11 mouse cellular contexts compared by ENCODE assay signal in genomic region chr11:85837291-85837647, GRCm38 (mm10). TPM values are rescaled to one million over a fixed set of nuclear protein-coding genes. Genes with fewer than 3 reads are reported as not detected.
DNase-seq lines count a peak whose midpoint lies in the region; ATAC-seq lines count a peak whose summit lies in the region.
"Had no signal": no experiment of that assay in that cellular context is flagged by ENCODE, and none has a peak within 500 bp of the region (broad histone marks: within the 10 kb centered on the region; RNA-seq: fewer than 3 reads in every experiment).

No protein-coding gene starts in this region.

- H3K4me2 ChIP-seq in heart, embryonic 12.5 days = peak overlapping the region; percentile 92
- no peak overlapping the region for H3K4me2 ChIP-seq in midbrain, embryonic 13.5 days (replicated peaks)
- no peak overlapping the region for H3K4me2 ChIP-seq in midbrain, embryonic 11.5 days
- peak overlapping the region; percentile 90 for H3K4me2 ChIP-seq in limb, embryonic 11.5 days (ENCODE audit: low read depth, severe bottlenecking)

- no peak for ATAC-seq in heart, embryonic 12.5 days (ENCODE audit: insufficient number of reproducible peaks, low FRiP score)
- ATAC-seq in midbrain, embryonic 13.5 days = no peak
- no peak for ATAC-seq in midbrain, embryonic 11.5 days (ENCODE audit: low FRiP score)
- ATAC-seq in limb, embryonic 11.5 days (ENCODE audit: insufficient number of reproducible peaks, low FRiP score, low TSS enrichment, low read depth) = no peak

- peak overlapping the region; percentile 74 for H3K4me3 ChIP-seq in heart, embryonic 12.5 days
- H3K4me3 ChIP-seq in midbrain, embryonic 13.5 days (replicated peaks) = peak overlapping the region; percentile 23
- H3K4me3 ChIP-seq in midbrain, embryonic 11.5 days (ENCODE audit: low read depth, low read length) = no peak overlapping the region
- H3K4me3 ChIP-seq in limb, embryonic 11.5 days (ENCODE audit: low read depth, low read length) = peak overlapping the region; percentile 61
- H3K4me3 ChIP-seq: layer of hippocampus, adult 2 months had no signal

- H3K4me1 ChIP-seq in heart, embryonic 12.5 days (replicated peaks) = peaks cover 46% of the 10 kb centered on the region
- peaks cover 35% of the 10 kb centered on the region for H3K4me1 ChIP-seq in midbrain, embryonic 13.5 days (replicated peaks)
- peaks cover 17% of the 10 kb centered on the region for H3K4me1 ChIP-seq in midbrain, embryonic 11.5 days (ENCODE audit: control insufficient read depth, insufficient read depth, low read length)
- H3K4me1 ChIP-seq in limb, embryonic 11.5 days (ENCODE audit: control insufficient read depth, insufficient read depth, low read length) = peaks cover 34% of the 10 kb centered on the region

- WGBS in heart, embryonic 12.5 days = 3% methylated on average over 18 of the region's 18 CpGs
- WGBS in midbrain, embryonic 13.5 days = under 1% methylated on average over 18 of the region's 18 CpGs
- under 1% methylated on average over 18 of the region's 18 CpGs for WGBS in midbrain, embryonic 11.5 days
- 1% methylated on average over 18 of the region's 18 CpGs for WGBS in limb, embryonic 11.5 days

- H3K9ac ChIP-seq in heart, embryonic 12.5 days = peak overlapping the region; percentile 73
- H3K9ac ChIP-seq in midbrain, embryonic 13.5 days (replicated peaks) = no peak overlapping the region
- no peak overlapping the region for H3K9ac ChIP-seq in midbrain, embryonic 11.5 days (ENCODE audit: low read length)
- peak overlapping the region; percentile 82 for H3K9ac ChIP-seq in limb, embryonic 11.5 days (ENCODE audit: low read length)

- H3K27ac ChIP-seq in heart, embryonic 12.5 days (ENCODE audit: poor library complexity, severe bottlenecking) = no peak overlapping the region
- H3K27ac ChIP-seq in midbrain, embryonic 13.5 days = no peak overlapping the region
- no peak overlapping the region for H3K27ac ChIP-seq in midbrain, embryonic 11.5 days (ENCODE audit: low read depth, low read length)
- peak overlapping the region; percentile 43; the same call in 1 of the 2 replicates for H3K27ac ChIP-seq in limb, embryonic 11.5 days (replicated peaks; ENCODE audit: low read depth, low read length)
- H3K27ac ChIP-seq: layer of hippocampus, adult 2 months had no signal

- peaks cover 80% of the 10 kb centered on the region for H3K27me3 ChIP-seq in heart, embryonic 12.5 days (replicated peaks)
- peaks cover 98% of the 10 kb centered on the region for H3K27me3 ChIP-seq in midbrain, embryonic 13.5 days
- H3K27me3 ChIP-seq in midbrain, embryonic 11.5 days (ENCODE audit: control insufficient read depth, insufficient read depth, low read length) = peaks cover 100% of the 10 kb centered on the region
- H3K27me3 ChIP-seq in limb, embryonic 11.5 days (ENCODE audit: control insufficient read depth, insufficient read depth, low read length) = peaks cover 69% of the 10 kb centered on the region

- H3K9me3 ChIP-seq in heart, embryonic 12.5 days (replicated peaks) = no peaks in the 10 kb centered on the region
- H3K9me3 ChIP-seq in midbrain, embryonic 13.5 days = no peaks in the 10 kb centered on the region
- no peaks in the 10 kb centered on the region for H3K9me3 ChIP-seq in midbrain, embryonic 11.5 days (ENCODE audit: control insufficient read depth, low read length)
- H3K9me3 ChIP-seq in limb, embryonic 11.5 days (ENCODE audit: control insufficient read depth, low read length) = no peaks in the 10 kb centered on the region; the same call in 1 of the 2 replicates

- no peak for DNase-seq in heart, postnatal 25 days (ENCODE audit: low spot score)
- no peak for DNase-seq in midbrain, embryonic 11.5 days (ENCODE audit: low spot score, missing footprints)
- peak; percentile 66 for DNase-seq in limb, embryonic 11.5 days (ENCODE audit: low spot score)
- no peak for DNase-seq in left cerebral cortex, postnatal 10 days (ENCODE audit: extremely low spot score in 1 of 2, low spot score in 2 of 2)
- no peak for DNase-seq in spleen, postnatal 36 days (ENCODE audit: low spot score in 2 of 2)
- DNase-seq in layer of hippocampus, adult 9-11 months = no peak

- intact Hi-C loops in heart, postnatal 25 days (cut with DNase I) = no loop called here
- intact Hi-C loops in left cerebral cortex, postnatal 10 days (cut with DNase I) = loop anchor here (2.0 to 5.0 kb wide), 2 partner anchors 52 to 1315 kb away; no protein-coding TSS in a partner anchor

- H3K36me3 ChIP-seq in heart, embryonic 12.5 days = no peaks in the 10 kb centered on the region
- no peaks in the 10 kb centered on the region for H3K36me3 ChIP-seq in midbrain, embryonic 13.5 days
- no peaks in the 10 kb centered on the region for H3K36me3 ChIP-seq in midbrain, embryonic 11.5 days (ENCODE audit: control insufficient read depth, insufficient read depth, low read length)
- H3K36me3 ChIP-seq in limb, embryonic 11.5 days (ENCODE audit: control insufficient read depth, insufficient read depth, low read length) = no peaks in the 10 kb centered on the region

RNA-seq across cellular contexts. Expression of gene Tbx2, which starts 4.9 kb away (rescaled TPM):
- polyA plus RNA-seq in heart, embryonic 12.5 days (2016; fragmentation: Nextera tagmentation; extraction: Ambion mirVana) = 3.2 TPM in 2 replicates
- total RNA-seq in heart, postnatal 25 days (2021) = 1 to 10 TPM; 6.2 to 7.1 TPM
- polyA plus RNA-seq in midbrain, embryonic 13.5 days (2015; fragmentation: Nextera tagmentation; extraction: Ambion mirVana) = 0.44 and 0.57 TPM in 2 replicates
- 0.32 and 0.79 TPM in 2 replicates for polyA plus RNA-seq in midbrain, embryonic 11.5 days (2014; fragmentation: Nextera tagmentation; extraction: Ambion mirVana)
- 11.3 and 14.9 TPM in 2 replicates for polyA plus RNA-seq in limb, embryonic 11.5 days (2014; fragmentation: Nextera tagmentation; extraction: Ambion mirVana)
- total RNA-seq in left cerebral cortex, postnatal 10 days (2021) = 1 to 10 TPM; 2.9 to 3.7 TPM

RNA-seq across cellular contexts. Expression of gene Gm11444, which starts 12.9 kb away (rescaled TPM):
- polyA plus RNA-seq in heart, embryonic 12.5 days (2016; fragmentation: Nextera tagmentation; extraction: Ambion mirVana) = not detected in 2 replicates
- not detected for total RNA-seq in heart, postnatal 25 days (2021)
- not detected in 2 replicates for polyA plus RNA-seq in midbrain, embryonic 13.5 days (2015; fragmentation: Nextera tagmentation; extraction: Ambion mirVana)
- not detected in 2 replicates for polyA plus RNA-seq in midbrain, embryonic 11.5 days (2014; fragmentation: Nextera tagmentation; extraction: Ambion mirVana)
- polyA plus RNA-seq in limb, embryonic 11.5 days (2014; fragmentation: Nextera tagmentation; extraction: Ambion mirVana) = not detected in 2 replicates
- not detected for total RNA-seq in left cerebral cortex, postnatal 10 days (2021)
- total RNA-seq: ES-E14; layer of hippocampus, adult 2 months had no signal
- polyA plus RNA-seq: thymus, postnatal 0 days had no signal

RNA-seq across cellular contexts. Expression of gene Tbx4, which starts 49.0 kb away (rescaled TPM):
- 0.49 and 0.94 TPM in 2 replicates for polyA plus RNA-seq in heart, embryonic 12.5 days (2016; fragmentation: Nextera tagmentation; extraction: Ambion mirVana)
- under 1 TPM in 1 of 2 experiments, not detected in 1; 0.08 TPM for total RNA-seq in heart, postnatal 25 days (2021)
- polyA plus RNA-seq in midbrain, embryonic 13.5 days (2015; fragmentation: Nextera tagmentation; extraction: Ambion mirVana) = 0.20 and 0.26 TPM in 2 replicates
- polyA plus RNA-seq in midbrain, embryonic 11.5 days (2014; fragmentation: Nextera tagmentation; extraction: Ambion mirVana) = 0.04 and 0.19 TPM in 2 replicates
- polyA plus RNA-seq in limb, embryonic 11.5 days (2014; fragmentation: Nextera tagmentation; extraction: Ambion mirVana) = 36.3 and 36.7 TPM in 2 replicates
- total RNA-seq in left cerebral cortex, postnatal 10 days (2021) = under 1 TPM; 0.49 to 0.58 TPM
- polyA plus RNA-seq: thymus, postnatal 0 days had no signal

Comparison
In these comparisons a context has a peak if more than half of its experiments do, and no peak if none do; other contexts are left out.
1. H3K4me2 ChIP-seq: peak in heart, embryonic 12.5 days (single experiment) and limb, embryonic 11.5 days (single experiment); none in midbrain, embryonic 13.5 days (single experiment) and midbrain, embryonic 11.5 days (single experiment).
2. H3K9ac ChIP-seq: peak in heart, embryonic 12.5 days (single experiment) and limb, embryonic 11.5 days (single experiment); none in midbrain, embryonic 13.5 days (single experiment) and midbrain, embryonic 11.5 days (single experiment).
3. RNA of gene Tbx4, which starts 49.0 kb away (polyA plus RNA-seq): 36.3 to 36.7 TPM in limb, embryonic 11.5 days; 0.49 to 0.94 TPM in heart, embryonic 12.5 days, 0.20 to 0.26 TPM in midbrain, embryonic 13.5 days and 0.04 to 0.19 TPM in midbrain, embryonic 11.5 days; every median in the first group is over 10 times any median in the second.